ENCODE assay signal across 10 mouse cellular contexts in genomic region chr4:139078726-139079125, GRCm38 (mm10). TPM values are rescaled to one million over a fixed set of nuclear protein-coding genes. Genes with fewer than 3 reads are reported as not detected.
DNase-seq lines count a peak whose midpoint lies in the region; ATAC-seq and TF ChIP-seq lines count a peak whose summit lies in the region.
"Had no signal": no experiment of that assay in that cellular context is flagged by ENCODE, and none has a peak within 500 bp of the region (broad histone marks: within the 10 kb centered on the region; RNA-seq: fewer than 3 reads in every experiment).

No protein-coding gene starts in this region.

- no peak for TF ChIP-seq POLR2A in cortical plate, adult 2 months (IDR thresholded peaks at IDR 0.05; ENCODE audit: extremely low read depth, insufficient read depth, low read length)

- H3K9ac ChIP-seq in kidney, postnatal 0 days (ENCODE audit: low read depth, low read length) = no peak overlapping the region
- no peak overlapping the region for H3K9ac ChIP-seq in kidney, embryonic 16.5 days (replicated peaks; ENCODE audit: low read length)
- H3K9ac ChIP-seq: forebrain, embryonic 12.5 days had no signal

- H3K27me3 ChIP-seq in kidney, postnatal 0 days (ENCODE audit: insufficient read depth, low read length) = peaks cover 33% of the 10 kb centered on the region
- peaks cover 39% of the 10 kb centered on the region for H3K27me3 ChIP-seq in kidney, embryonic 16.5 days (ENCODE audit: insufficient read depth, low read length)

- H3K36me3 ChIP-seq in kidney, postnatal 0 days (ENCODE audit: insufficient read depth, low read length) = no peaks in the 10 kb centered on the region
- H3K36me3 ChIP-seq in kidney, embryonic 16.5 days (ENCODE audit: insufficient read depth, low read length) = no peaks in the 10 kb centered on the region
- H3K36me3 ChIP-seq: forebrain, embryonic 12.5 days had no signal

- H3K4me1 ChIP-seq in kidney, postnatal 0 days (replicated peaks; ENCODE audit: insufficient read depth, low read length) = peaks cover 5% of the 10 kb centered on the region; the same call in 1 of the 2 replicates
- peaks cover 34% of the 10 kb centered on the region for H3K4me1 ChIP-seq in kidney, embryonic 16.5 days (ENCODE audit: insufficient read depth, low read length)
- peaks cover 3% of the 10 kb centered on the region; the same call in 1 of the 2 replicates for H3K4me1 ChIP-seq in cortical plate, adult 2 months (ENCODE audit: control insufficient read depth, insufficient read depth, low read length)

- H3K27ac ChIP-seq in kidney, postnatal 0 days = no peak overlapping the region
- no peak overlapping the region for H3K27ac ChIP-seq in kidney, embryonic 16.5 days (ENCODE audit: low read length)
- H3K27ac ChIP-seq in cortical plate, adult 2 months (ENCODE audit: insufficient read depth, low read length) = no peak overlapping the region
- H3K27ac ChIP-seq: forebrain, embryonic 12.5 days had no signal

- no peak for ATAC-seq in kidney, postnatal 0 days (replicated peaks; ENCODE audit: low FRiP score, low read depth)
- ATAC-seq in kidney, embryonic 16.5 days (ENCODE audit: low FRiP score, low TSS enrichment) = no peak

- H3K9me3 ChIP-seq in kidney, postnatal 0 days (replicated peaks; ENCODE audit: low read length) = no peaks in the 10 kb centered on the region
- H3K9me3 ChIP-seq in kidney, embryonic 16.5 days (ENCODE audit: low read length) = no peaks in the 10 kb centered on the region
- H3K9me3 ChIP-seq: forebrain, embryonic 12.5 days had no signal

- WGBS in kidney, postnatal 0 days = 13% methylated on average over 4 of the region's 4 CpGs
- WGBS in kidney, embryonic 16.5 days = 11% methylated on average over 4 of the region's 4 CpGs

- TF ChIP-seq CTCF in kidney, postnatal 0 days (IDR thresholded peaks at IDR 0.05; ENCODE audit: low read depth) = peak; percentile 48; the same call in 1 of the 2 replicates
- TF ChIP-seq CTCF in cortical plate, adult 2 months (IDR thresholded peaks at IDR 0.05; ENCODE audit: extremely low read depth, insufficient read depth, low read length) = peak; percentile 13; the same call in 1 of the 2 replicates

- DNase-seq in cerebellum, postnatal 10 days = peak; percentile 57 to 62
- DNase-seq in cerebellum, adult 9-11 months = no peak
- DNase-seq in kidney, postnatal 0 days (ENCODE audit: low spot score) = peak; percentile 70
- DNase-seq in 3T3-L1 (ENCODE audit: low read depth, low spot score) = peak; percentile 60
- no peak for DNase-seq in spleen, adult 12 weeks (ENCODE audit: low spot score)
- no peak for DNase-seq in right cerebral cortex, postnatal 14 days

- H3K4me2 ChIP-seq in kidney, postnatal 0 days (ENCODE audit: low read length) = no peak overlapping the region
- no peak overlapping the region for H3K4me2 ChIP-seq in kidney, embryonic 16.5 days (replicated peaks; ENCODE audit: low read depth, low read length)
- H3K4me2 ChIP-seq: forebrain, embryonic 12.5 days had no signal

- no peak overlapping the region for H3K4me3 ChIP-seq in kidney, postnatal 0 days (replicated peaks; ENCODE audit: low read depth, low read length)
- no peak overlapping the region for H3K4me3 ChIP-seq in kidney, embryonic 16.5 days (ENCODE audit: low read length)
- H3K4me3 ChIP-seq in cortical plate, adult 2 months (ENCODE audit: insufficient read depth, low read length) = no peak overlapping the region
- H3K4me3 ChIP-seq: forebrain, embryonic 12.5 days had no signal

RNA-seq across cellular contexts. Expression of gene Htr6, which starts 3.4 kb away (rescaled TPM):
- polyA plus RNA-seq in kidney, postnatal 0 days (2015; fragmentation: Nextera tagmentation; extraction: Ambion mirVana) = 0.12 TPM in 1 of 2 replicates, not detected in the other
- polyA plus RNA-seq in kidney, embryonic 16.5 days (2015; fragmentation: Nextera tagmentation; extraction: Ambion mirVana) = 0.12 and 0.15 TPM in 2 replicates
- polyA plus RNA-seq in cortical plate, adult 2 months (2012; rRNA removed) = 7.4 and 7.5 TPM in 2 replicates
- polyA plus RNA-seq: hindbrain, embryonic 11.5 days had no signal

RNA-seq across cellular contexts. Expression of gene Nbl1, which starts 14.1 kb away (rescaled TPM):
- 34.0 and 39.4 TPM in 2 replicates for polyA plus RNA-seq in kidney, postnatal 0 days (2015; fragmentation: Nextera tagmentation; extraction: Ambion mirVana)
- 27.6 and 31.1 TPM in 2 replicates for polyA plus RNA-seq in kidney, embryonic 16.5 days (2015; fragmentation: Nextera tagmentation; extraction: Ambion mirVana)
- polyA plus RNA-seq in cortical plate, adult 2 months (2012; rRNA removed) = 81.1 and 82.4 TPM in 2 replicates

RNA-seq across cellular contexts. Expression of gene Minos1, which starts 52.2 kb away (rescaled TPM):
- polyA plus RNA-seq in kidney, postnatal 0 days (2015; fragmentation: Nextera tagmentation; extraction: Ambion mirVana) = 796 and 875 TPM in 2 replicates
- polyA plus RNA-seq in kidney, embryonic 16.5 days (2015; fragmentation: Nextera tagmentation; extraction: Ambion mirVana) = 470 and 478 TPM in 2 replicates
- polyA plus RNA-seq in cortical plate, adult 2 months (2012; rRNA removed) = 180 and 195 TPM in 2 replicates

Comparison
In these comparisons a context has a peak if more than half of its experiments do, and no peak if none do; other contexts are left out.
1. DNase-seq: peak in cerebellum, postnatal 10 days (2 of 2), kidney, postnatal 0 days (single experiment) and 3T3-L1 (single experiment); none in cerebellum, adult 9-11 months (single experiment), spleen, adult 12 weeks (single experiment) and right cerebral cortex, postnatal 14 days (single experiment).